Mouse (Mus musculus): ENCODE data around the gene Edn2. TPM values are rescaled to one million over a fixed set of nuclear protein-coding genes. Genes with fewer than 3 reads are reported as not detected.
A peak's percentile ranks its signal among the peaks of the same experiment; 100 is the strongest.

The Edn2 gene
- polyA plus RNA-seq, 1 experiment from 2014 or later = 0.32 TPM

- Histone ChIP-seq H3K27ac (ENCODE audit: low read depth, low read length) (no peak overlapping the region), H3K36me3 (ENCODE audit: control insufficient read depth, insufficient read depth, low read length) (no peaks in the 10 kb centered on the region), H3K9ac (replicated peaks; ENCODE audit: low read depth, low read length) (no peak overlapping the region), H3K4me2 (ENCODE audit: low read depth, low read length) (no peak overlapping the region), H3K4me3 (ENCODE audit: low read depth, low read length) (no peak overlapping the region), H3K4me1 (ENCODE audit: control insufficient read depth, insufficient read depth, low read length) (peaks cover 7% of the 10 kb centered on the region; the same call in 1 of the 2 replicates), H3K9me3 (ENCODE audit: control insufficient read depth, low read length) (no peaks in the 10 kb centered on the region), H3K27me3 (ENCODE audit: control insufficient read depth, insufficient read depth, low read length) (no peaks in the 10 kb centered on the region)
- whole genome bisulfite sequencing = 27% methylated on average over 10 of the region's 10 CpGs
- peak; percentile 92 for ATAC-seq (ENCODE audit: low read depth)
These were observed 27.7 kb downstream of the Edn2 start for GRCm38 (mm10) chr4:120188651-120189161.

DNA sequence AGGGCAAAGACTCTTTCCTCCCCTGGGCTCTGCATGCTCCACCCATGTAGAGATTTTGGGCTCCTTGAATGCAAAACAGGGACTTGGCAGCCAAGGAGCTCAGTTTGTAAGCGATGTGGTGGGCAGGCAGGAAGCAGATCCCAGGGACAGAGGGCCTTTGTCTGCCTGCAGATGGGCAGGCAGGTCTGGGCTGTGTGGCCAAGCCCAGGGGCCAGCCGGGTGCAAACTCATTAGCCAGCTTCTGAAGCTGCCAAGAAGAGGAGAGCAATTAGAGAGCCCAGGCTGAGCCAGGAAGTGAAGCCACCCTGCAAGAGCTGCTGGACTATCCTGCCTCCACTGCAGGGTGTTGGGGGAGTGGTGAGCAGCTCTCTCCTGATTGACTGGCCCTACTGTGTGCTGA is 28.9 kb downstream of the Edn2 start:
- no peak overlapping the region for H3K4me2 ChIP-seq (ENCODE audit: low read depth, low read length)
- no peak overlapping the region for H3K9ac ChIP-seq (replicated peaks; ENCODE audit: low read depth, low read length)
- 23% methylated on average over 2 of the region's 2 CpGs for WGBS
- no peaks in the 10 kb centered on the region for H3K9me3 ChIP-seq (ENCODE audit: control insufficient read depth, low read length)
- H3K27me3 ChIP-seq (ENCODE audit: control insufficient read depth, insufficient read depth, low read length) = no peaks in the 10 kb centered on the region
- no peak overlapping the region for H3K4me3 ChIP-seq (ENCODE audit: low read depth, low read length)
- H3K27ac ChIP-seq (ENCODE audit: low read depth, low read length) = no peak overlapping the region
- 0 out of 2 replicates have a peak, but pooled peaks have one; percentile 9 for ATAC-seq (ENCODE audit: low read depth)
- no peaks in the 10 kb centered on the region for H3K36me3 ChIP-seq (ENCODE audit: control insufficient read depth, insufficient read depth, low read length)
- peaks cover 7% of the 10 kb centered on the region; the same call in 1 of the 2 replicates for H3K4me1 ChIP-seq (ENCODE audit: control insufficient read depth, insufficient read depth, low read length)

DNA sequence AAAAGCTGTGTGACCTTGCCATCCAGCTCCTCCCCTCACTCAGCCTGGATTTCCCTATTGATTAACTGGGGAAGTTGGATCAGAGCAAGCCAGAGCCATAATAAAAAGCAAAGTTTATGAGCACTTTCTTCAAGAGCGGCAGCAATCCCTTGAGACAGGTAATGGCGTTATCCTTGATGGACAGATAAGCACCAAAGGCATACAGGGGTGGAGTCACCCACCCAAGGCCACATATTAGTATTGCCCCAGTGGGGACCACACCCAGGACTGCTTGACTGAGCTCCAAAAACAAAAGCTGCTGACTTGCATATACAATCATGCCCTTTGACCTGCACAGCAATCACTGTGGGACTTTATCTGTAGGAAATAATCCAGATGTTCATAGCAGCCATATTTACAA is 31.0 kb downstream of the Edn2 start:
- H3K9me3 ChIP-seq (ENCODE audit: control insufficient read depth, low read length) = no peaks in the 10 kb centered on the region
- H3K4me3 ChIP-seq (ENCODE audit: low read depth, low read length) = no peak overlapping the region
- H3K9ac ChIP-seq (replicated peaks; ENCODE audit: low read depth, low read length) = no peak overlapping the region
- H3K27ac ChIP-seq (ENCODE audit: low read depth, low read length) = no peak overlapping the region
- no peaks in the 10 kb centered on the region for H3K27me3 ChIP-seq (ENCODE audit: control insufficient read depth, insufficient read depth, low read length)
- H3K36me3 ChIP-seq (ENCODE audit: control insufficient read depth, insufficient read depth, low read length) = no peaks in the 10 kb centered on the region
- no peak overlapping the region for H3K4me2 ChIP-seq (ENCODE audit: low read depth, low read length)
- H3K4me1 ChIP-seq (ENCODE audit: control insufficient read depth, insufficient read depth, low read length) = peaks cover 7% of the 10 kb centered on the region; the same call in 1 of the 2 replicates
- 77% methylated on average over 2 of the region's 2 CpGs for WGBS
- ATAC-seq (ENCODE audit: low read depth) = no peak

DNA sequence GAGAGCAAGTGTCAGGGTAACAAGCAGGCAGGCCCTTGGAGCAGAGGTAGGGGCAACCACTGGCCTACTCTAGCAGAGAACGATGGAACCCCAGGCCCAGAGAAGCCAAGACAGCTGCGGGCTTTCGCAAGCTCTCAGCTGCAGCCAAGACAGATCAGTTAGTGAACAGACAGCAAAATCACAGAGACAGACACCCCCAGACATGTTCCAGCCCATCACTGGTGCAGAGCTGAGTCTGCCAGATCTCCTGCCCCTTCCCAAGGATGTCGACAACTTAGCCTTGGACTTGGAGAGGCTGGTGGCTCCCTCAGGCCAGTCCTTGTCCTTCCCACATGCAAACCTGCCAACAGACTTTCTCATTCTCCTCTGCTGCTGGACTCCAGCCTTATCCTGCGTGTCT is 33.0 kb downstream of the Edn2 start:
- H3K4me3 ChIP-seq (ENCODE audit: low read depth, low read length) = no peak overlapping the region
- H3K27ac ChIP-seq (ENCODE audit: low read depth, low read length) = no peak overlapping the region
- H3K4me2 ChIP-seq (ENCODE audit: low read depth, low read length) = no peak overlapping the region
- no peaks in the 10 kb centered on the region for H3K27me3 ChIP-seq (ENCODE audit: control insufficient read depth, insufficient read depth, low read length)
- H3K9me3 ChIP-seq (ENCODE audit: control insufficient read depth, low read length) = no peaks in the 10 kb centered on the region
- no peak for ATAC-seq (ENCODE audit: low read depth)
- H3K4me1 ChIP-seq (ENCODE audit: control insufficient read depth, insufficient read depth, low read length) = 0 out of 2 replicates have a peak, but pooled peaks cover 1% of the 10 kb centered on the region
- no peak overlapping the region for H3K9ac ChIP-seq (replicated peaks; ENCODE audit: low read depth, low read length)
- WGBS = 95% methylated on average over 5 of the region's 5 CpGs
- no peaks in the 10 kb centered on the region for H3K36me3 ChIP-seq (ENCODE audit: control insufficient read depth, insufficient read depth, low read length)

- H3K4me3 ChIP-seq (ENCODE audit: low read depth, low read length) = no peak overlapping the region
- no peaks in the 10 kb centered on the region for H3K9me3 ChIP-seq (ENCODE audit: control insufficient read depth, low read length)
- no peaks in the 10 kb centered on the region for H3K27me3 ChIP-seq (ENCODE audit: control insufficient read depth, insufficient read depth, low read length)
- H3K9ac ChIP-seq (replicated peaks; ENCODE audit: low read depth, low read length) = no peak overlapping the region
- ATAC-seq (ENCODE audit: low read depth) = no peak
- no peak overlapping the region for H3K27ac ChIP-seq (ENCODE audit: low read depth, low read length)
- no peaks in the 10 kb centered on the region for H3K4me1 ChIP-seq (ENCODE audit: control insufficient read depth, insufficient read depth, low read length)
- H3K36me3 ChIP-seq (ENCODE audit: control insufficient read depth, insufficient read depth, low read length) = no peaks in the 10 kb centered on the region
- H3K4me2 ChIP-seq (ENCODE audit: low read depth, low read length) = no peak overlapping the region
These were observed 34.0 kb downstream of the Edn2 start for GRCm38 (mm10) chr4:120194965-120195364.

GRCm38 (mm10) chr4:120199184-120199885 is 38.3 kb downstream of the Edn2 start:
- Histone ChIP-seq H3K36me3 (ENCODE audit: control insufficient read depth, insufficient read depth, low read length) (no peaks in the 10 kb centered on the region), H3K4me1 (ENCODE audit: control insufficient read depth, insufficient read depth, low read length) (no peaks in the 10 kb centered on the region), H3K27ac (ENCODE audit: low read depth, low read length) (no peak overlapping the region), H3K9me3 (ENCODE audit: control insufficient read depth, low read length) (no peaks in the 10 kb centered on the region), H3K27me3 (ENCODE audit: control insufficient read depth, insufficient read depth, low read length) (no peaks in the 10 kb centered on the region), H3K4me3 (ENCODE audit: low read depth, low read length) (no peak overlapping the region), H3K9ac (replicated peaks; ENCODE audit: low read depth, low read length) (no peak overlapping the region), H3K4me2 (ENCODE audit: low read depth, low read length) (no peak overlapping the region)
- no peak for ATAC-seq (ENCODE audit: low read depth)
- WGBS = 35% methylated on average over 9 of the region's 9 CpGs

GRCm38 (mm10) chr4:120200551-120201266 is 39.7 kb downstream of the Edn2 start:
- H3K9ac ChIP-seq (replicated peaks; ENCODE audit: low read depth, low read length) = no peak overlapping the region
- H3K27me3 ChIP-seq (ENCODE audit: control insufficient read depth, insufficient read depth, low read length) = no peaks in the 10 kb centered on the region
- no peaks in the 10 kb centered on the region for H3K4me1 ChIP-seq (ENCODE audit: control insufficient read depth, insufficient read depth, low read length)
- H3K4me3 ChIP-seq (ENCODE audit: low read depth, low read length) = no peak overlapping the region
- WGBS = 86% methylated on average over 7 of the region's 7 CpGs
- H3K4me2 ChIP-seq (ENCODE audit: low read depth, low read length) = no peak overlapping the region
- H3K36me3 ChIP-seq (ENCODE audit: control insufficient read depth, insufficient read depth, low read length) = no peaks in the 10 kb centered on the region
- H3K27ac ChIP-seq (ENCODE audit: low read depth, low read length) = no peak overlapping the region
- no peaks in the 10 kb centered on the region for H3K9me3 ChIP-seq (ENCODE audit: control insufficient read depth, low read length)
- ATAC-seq (ENCODE audit: low read depth) = no peak

DNA sequence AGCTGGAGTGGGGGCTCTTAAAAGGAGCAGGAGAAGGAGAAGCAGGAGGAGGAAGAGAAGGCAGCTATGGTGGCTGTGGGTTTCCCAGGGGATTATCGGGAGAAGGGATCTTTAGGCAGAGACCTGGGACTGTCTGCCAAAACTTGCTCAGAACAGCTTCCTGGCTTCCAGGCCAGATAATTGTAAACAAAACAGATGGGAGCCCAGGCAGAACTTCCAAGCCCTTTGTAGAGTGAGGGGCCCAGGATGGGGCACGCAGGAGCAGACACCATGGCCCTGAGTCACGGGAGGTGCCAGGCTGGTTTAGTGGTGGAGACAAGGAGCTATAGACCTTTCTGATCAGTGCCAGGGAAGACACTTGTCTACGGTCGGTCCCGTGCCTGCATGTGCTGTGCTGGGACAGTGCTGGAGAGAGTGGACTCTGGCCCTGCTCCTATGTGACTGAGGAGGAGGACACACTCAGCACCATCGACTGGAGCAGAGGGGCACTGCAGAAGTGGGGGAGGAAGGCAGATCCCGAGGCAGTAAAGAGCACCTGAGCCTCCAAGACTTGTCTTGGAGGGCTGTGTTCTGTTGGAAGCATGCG is 43.4 kb downstream of the Edn2 start:
- WGBS = 72% methylated on average over 9 of the region's 9 CpGs
- Histone ChIP-seq H3K36me3 (ENCODE audit: control insufficient read depth, insufficient read depth, low read length) (no peaks in the 10 kb centered on the region), H3K4me1 (ENCODE audit: control insufficient read depth, insufficient read depth, low read length) (no peaks in the 10 kb centered on the region), H3K9me3 (ENCODE audit: control insufficient read depth, low read length) (no peaks in the 10 kb centered on the region), H3K27ac (ENCODE audit: low read depth, low read length) (no peak overlapping the region), H3K4me3 (ENCODE audit: low read depth, low read length) (no peak overlapping the region), H3K27me3 (ENCODE audit: control insufficient read depth, insufficient read depth, low read length) (no peaks in the 10 kb centered on the region), H3K9ac (replicated peaks; ENCODE audit: low read depth, low read length) (no peak overlapping the region), H3K4me2 (ENCODE audit: low read depth, low read length) (no peak overlapping the region)
- ATAC-seq (ENCODE audit: low read depth) = no peak

DNA sequence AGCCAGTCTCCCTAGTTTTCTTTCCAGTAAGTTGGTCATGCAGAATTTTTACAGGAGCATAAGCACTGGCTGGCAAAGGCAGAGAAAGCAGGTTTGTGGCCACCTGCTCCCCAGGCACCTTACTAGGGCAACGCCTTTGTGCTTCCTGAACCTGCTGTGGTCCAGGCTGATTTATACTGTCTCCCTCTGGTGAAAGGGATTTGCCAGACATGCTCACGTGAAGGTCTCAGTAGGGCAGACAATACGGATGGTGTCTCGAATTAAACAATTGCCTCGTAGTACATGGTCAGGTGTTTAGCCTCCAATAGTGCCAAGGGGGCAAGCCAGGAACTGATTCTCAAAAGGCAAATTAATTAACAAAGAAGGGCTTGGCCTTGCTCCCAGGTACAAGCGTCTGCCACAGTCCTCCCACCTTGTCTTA is 45.5 kb downstream of the Edn2 start:
- no peaks in the 10 kb centered on the region for H3K36me3 ChIP-seq (ENCODE audit: control insufficient read depth, insufficient read depth, low read length)
- no peak overlapping the region for H3K4me3 ChIP-seq (ENCODE audit: low read depth, low read length)
- no peak overlapping the region for H3K9ac ChIP-seq (replicated peaks; ENCODE audit: low read depth, low read length)
- no peaks in the 10 kb centered on the region for H3K4me1 ChIP-seq (ENCODE audit: control insufficient read depth, insufficient read depth, low read length)
- H3K27me3 ChIP-seq (ENCODE audit: control insufficient read depth, insufficient read depth, low read length) = no peaks in the 10 kb centered on the region
- H3K27ac ChIP-seq (ENCODE audit: low read depth, low read length) = no peak overlapping the region
- 64% methylated on average over 6 of the region's 6 CpGs for WGBS
- H3K9me3 ChIP-seq (ENCODE audit: control insufficient read depth, low read length) = no peaks in the 10 kb centered on the region
- ATAC-seq (ENCODE audit: low read depth) = no peak
- no peak overlapping the region for H3K4me2 ChIP-seq (ENCODE audit: low read depth, low read length)
